Mouse (Mus musculus): ENCODE data around the gene Kif16b. TPM values are rescaled to one million over a fixed set of nuclear protein-coding genes. Genes with fewer than 3 reads are reported as not detected.

Kif16b gene
- polyA plus RNA-seq, 1 experiment from 2014 or later = 6.4 TPM

DNA sequence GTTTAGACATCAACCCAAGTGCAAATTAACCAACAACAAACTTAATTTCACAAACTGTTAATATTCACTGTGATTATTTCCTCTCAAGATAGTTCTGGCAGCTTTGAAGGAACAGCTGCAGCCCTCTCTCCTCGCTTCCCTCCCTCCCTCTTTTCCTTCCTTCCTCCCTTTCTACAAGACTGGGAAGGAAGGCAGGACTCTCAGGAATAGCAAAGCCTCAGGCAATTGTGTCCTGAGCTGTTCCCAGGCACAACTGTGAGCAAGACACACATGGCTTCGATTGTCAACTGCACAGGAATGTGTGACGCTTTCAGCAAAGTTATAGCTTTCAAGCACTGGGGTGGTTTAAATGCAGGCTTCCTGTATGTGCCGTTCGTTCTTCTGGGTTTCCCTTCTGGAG, 286.8 kb downstream of the Kif16b start:
- Histone ChIP-seq H3K9ac (replicated peaks; ENCODE audit: low read depth) (no peak overlapping the region), H3K27me3 (replicated peaks; ENCODE audit: insufficient read depth, low read length) (no peaks in the 10 kb centered on the region), H3K36me3 (ENCODE audit: insufficient read depth, low read length) (no peaks in the 10 kb centered on the region), H3K9me3 (ENCODE audit: low read length) (no peaks in the 10 kb centered on the region), H3K27ac (ENCODE audit: low read length) (no peak overlapping the region), H3K4me1 (ENCODE audit: insufficient read depth, low read depth, low read length) (no peaks in the 10 kb centered on the region), H3K4me3 (ENCODE audit: low read depth, low read length) (no peak overlapping the region), H3K4me2 (replicated peaks; ENCODE audit: low read depth, low read length) (no peak overlapping the region)
- no peak for DNase-seq (ENCODE audit: low spot score)
- WGBS = 57% methylated on average over 5 of the region's 5 CpGs
- no peak for TF ChIP-seq EP300 (IDR thresholded peaks at IDR 0.05)
- TF ChIP-seq CTCF (IDR thresholded peaks at IDR 0.05) = no peak
- no peak for ATAC-seq

DNA sequence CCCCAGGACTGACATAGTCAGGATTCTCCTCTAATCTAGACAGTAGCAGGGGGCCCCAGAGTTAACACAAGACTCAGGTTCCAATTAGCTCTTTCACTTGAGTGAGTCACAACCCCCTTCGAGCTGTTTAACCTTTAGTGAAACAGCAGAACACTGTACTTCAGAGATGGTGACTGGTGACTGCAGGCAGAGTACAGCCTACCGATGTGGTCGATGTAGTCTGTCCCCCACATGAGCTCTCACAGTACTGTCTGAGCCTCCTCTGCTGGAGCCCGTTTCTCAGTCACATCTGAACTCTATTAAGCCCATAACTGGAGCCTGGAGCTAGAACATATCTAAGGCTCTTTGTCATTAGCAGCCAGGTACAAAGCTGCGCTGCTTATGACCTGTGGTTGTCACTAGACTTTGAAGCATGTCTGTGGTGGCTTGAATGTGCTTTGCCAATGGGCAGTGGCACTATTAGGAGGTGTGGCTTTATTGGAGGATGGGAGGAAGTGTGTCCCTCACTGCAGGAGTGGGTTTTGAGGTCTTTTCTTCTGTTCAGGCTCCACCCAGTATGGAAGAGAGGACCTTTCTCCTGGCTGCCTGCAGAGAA, 288.9 kb downstream of the Kif16b start:
- DNase-seq (ENCODE audit: low spot score) (no peak), ATAC-seq (no peak)
- Histone ChIP-seq H3K9me3 (ENCODE audit: low read length) (no peaks in the 10 kb centered on the region), H3K27me3 (replicated peaks; ENCODE audit: insufficient read depth, low read length) (no peaks in the 10 kb centered on the region), H3K9ac (replicated peaks; ENCODE audit: low read depth) (no peak overlapping the region), H3K27ac (ENCODE audit: low read length) (no peak overlapping the region), H3K4me1 (ENCODE audit: insufficient read depth, low read depth, low read length) (no peaks in the 10 kb centered on the region), H3K4me2 (replicated peaks; ENCODE audit: low read depth, low read length) (no peak overlapping the region), H3K4me3 (ENCODE audit: low read depth, low read length) (no peak overlapping the region), H3K36me3 (ENCODE audit: insufficient read depth, low read length) (no peaks in the 10 kb centered on the region)
- no peak for TF ChIP-seq CTCF (IDR thresholded peaks at IDR 0.05)
- no peak for TF ChIP-seq EP300 (IDR thresholded peaks at IDR 0.05)
- WGBS = 87% methylated on average over 5 of the region's 5 CpGs

- Histone ChIP-seq H3K27ac (ENCODE audit: low read length) (no peak overlapping the region), H3K9ac (replicated peaks; ENCODE audit: low read depth) (no peak overlapping the region), H3K4me3 (ENCODE audit: low read depth, low read length) (no peak overlapping the region), H3K4me1 (ENCODE audit: insufficient read depth, low read depth, low read length) (no peaks in the 10 kb centered on the region), H3K4me2 (replicated peaks; ENCODE audit: low read depth, low read length) (no peak overlapping the region), H3K27me3 (replicated peaks; ENCODE audit: insufficient read depth, low read length) (no peaks in the 10 kb centered on the region), H3K9me3 (ENCODE audit: low read length) (no peaks in the 10 kb centered on the region), H3K36me3 (ENCODE audit: insufficient read depth, low read length) (no peaks in the 10 kb centered on the region)
- 78% methylated on average over 6 of the region's 6 CpGs for WGBS
- peak; percentile 51 for DNase-seq (ENCODE audit: low spot score)
- TF ChIP-seq EP300 (IDR thresholded peaks at IDR 0.05) (no peak), CTCF (IDR thresholded peaks at IDR 0.05) (peak; percentile 63)
- no peak for ATAC-seq
Measured at GRCm38 (mm10) chr2:142611113-142611512, 290.2 kb downstream of the Kif16b start.

DNA sequence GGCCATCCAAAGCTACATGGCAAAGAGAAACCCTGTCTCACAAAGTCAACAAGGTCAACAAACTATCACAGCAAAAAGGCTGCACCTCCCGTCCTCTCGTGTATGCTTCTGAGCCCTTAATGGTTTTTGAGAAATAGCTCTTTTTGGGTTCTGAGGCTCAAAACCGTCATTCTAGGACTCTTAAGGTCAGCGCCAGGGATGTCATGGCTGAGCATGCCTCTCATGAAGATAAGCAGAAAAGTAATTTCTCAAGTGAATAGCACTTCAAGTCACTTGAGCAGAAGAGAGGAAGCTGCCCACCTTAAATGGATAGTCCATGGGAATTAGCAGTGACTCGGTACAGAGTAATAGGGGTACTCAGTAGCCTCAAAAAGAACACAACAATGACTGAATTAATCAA, 291.1 kb downstream of the Kif16b start:
- Histone ChIP-seq H3K27ac (ENCODE audit: low read length) (no peak overlapping the region), H3K9me3 (ENCODE audit: low read length) (no peaks in the 10 kb centered on the region), H3K36me3 (ENCODE audit: insufficient read depth, low read length) (no peaks in the 10 kb centered on the region), H3K4me1 (ENCODE audit: insufficient read depth, low read depth, low read length) (no peaks in the 10 kb centered on the region), H3K4me2 (replicated peaks; ENCODE audit: low read depth, low read length) (no peak overlapping the region), H3K4me3 (ENCODE audit: low read depth, low read length) (no peak overlapping the region), H3K27me3 (replicated peaks; ENCODE audit: insufficient read depth, low read length) (no peaks in the 10 kb centered on the region), H3K9ac (replicated peaks; ENCODE audit: low read depth) (no peak overlapping the region)
- DNase-seq (ENCODE audit: low spot score) = no peak
- TF ChIP-seq CTCF (IDR thresholded peaks at IDR 0.05) (no peak), EP300 (IDR thresholded peaks at IDR 0.05) (no peak)
- ATAC-seq = no peak
- WGBS = 60% methylated on average over 5 of the region's 5 CpGs

GRCm38 (mm10) chr2:142608778-142609177, 292.6 kb downstream of the Kif16b start:
- no peak for DNase-seq (ENCODE audit: low spot score)
- Histone ChIP-seq H3K27me3 (replicated peaks; ENCODE audit: insufficient read depth, low read length) (no peaks in the 10 kb centered on the region), H3K4me3 (ENCODE audit: low read depth, low read length) (no peak overlapping the region), H3K4me2 (replicated peaks; ENCODE audit: low read depth, low read length) (no peak overlapping the region), H3K9ac (replicated peaks; ENCODE audit: low read depth) (no peak overlapping the region), H3K9me3 (ENCODE audit: low read length) (no peaks in the 10 kb centered on the region), H3K27ac (ENCODE audit: low read length) (no peak overlapping the region), H3K4me1 (ENCODE audit: insufficient read depth, low read depth, low read length) (no peaks in the 10 kb centered on the region), H3K36me3 (ENCODE audit: insufficient read depth, low read length) (no peaks in the 10 kb centered on the region)
- TF ChIP-seq CTCF (IDR thresholded peaks at IDR 0.05) (no peak), EP300 (IDR thresholded peaks at IDR 0.05) (no peak)
- WGBS = 86% methylated on average over 17 of the region's 17 CpGs
- no peak for ATAC-seq

DNA sequence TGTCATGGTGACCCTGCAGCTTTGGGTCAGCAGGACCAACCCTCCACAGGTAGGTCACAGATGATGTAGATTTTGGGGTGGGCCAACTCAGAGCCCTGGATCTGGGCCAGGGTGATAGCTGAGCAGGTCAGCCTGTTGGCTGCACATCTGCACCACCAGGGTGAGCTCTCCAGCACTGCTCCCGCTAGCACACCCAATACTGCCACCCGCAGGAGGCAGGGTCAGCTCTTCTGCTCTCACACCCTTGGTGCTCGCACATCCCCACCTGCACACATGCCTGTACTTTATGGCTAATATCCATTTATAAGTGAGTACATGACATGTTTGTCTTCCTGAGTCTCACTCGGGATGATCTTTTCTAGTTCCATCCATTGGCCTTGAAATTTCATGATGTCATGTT, 296.6 kb downstream of the Kif16b start:
- Histone ChIP-seq H3K4me1 (ENCODE audit: insufficient read depth, low read depth, low read length) (no peaks in the 10 kb centered on the region), H3K9ac (replicated peaks; ENCODE audit: low read depth) (no peak overlapping the region), H3K4me3 (ENCODE audit: low read depth, low read length) (no peak overlapping the region), H3K27ac (ENCODE audit: low read length) (no peak overlapping the region), H3K4me2 (replicated peaks; ENCODE audit: low read depth, low read length) (no peak overlapping the region), H3K9me3 (ENCODE audit: low read length) (no peaks in the 10 kb centered on the region), H3K27me3 (replicated peaks; ENCODE audit: insufficient read depth, low read length) (no peaks in the 10 kb centered on the region), H3K36me3 (ENCODE audit: insufficient read depth, low read length) (no peaks in the 10 kb centered on the region)
- WGBS = 68% methylated on average over 4 of the region's 4 CpGs
- TF ChIP-seq EP300 (IDR thresholded peaks at IDR 0.05) (no peak), CTCF (IDR thresholded peaks at IDR 0.05) (peak; percentile 45)
- DNase-seq (ENCODE audit: low spot score) (no peak), ATAC-seq (no peak)

DNA sequence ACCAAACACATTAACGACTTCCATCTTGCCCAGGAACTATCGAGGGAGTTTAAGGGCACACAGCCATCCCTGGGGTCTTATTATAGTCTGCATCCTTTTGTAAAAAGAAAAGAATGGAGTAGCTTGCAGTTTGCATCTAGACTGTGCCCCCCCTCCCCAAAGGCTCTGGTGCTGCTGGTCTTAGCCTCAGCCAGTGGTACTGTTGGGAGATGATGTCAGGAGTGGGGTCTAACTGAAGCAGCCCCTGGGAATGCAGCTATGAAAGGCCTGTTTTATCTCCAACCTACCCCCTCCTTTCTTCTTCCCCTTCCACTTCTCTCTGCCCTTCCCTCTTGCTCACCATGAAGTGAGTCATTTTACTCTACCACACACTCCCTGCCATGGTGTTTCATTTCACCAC, 298.1 kb downstream of the Kif16b start:
- no peak overlapping the region for H3K4me3 ChIP-seq (ENCODE audit: low read depth, low read length)
- no peaks in the 10 kb centered on the region for H3K4me1 ChIP-seq (ENCODE audit: insufficient read depth, low read depth, low read length)
- no peaks in the 10 kb centered on the region for H3K27me3 ChIP-seq (replicated peaks; ENCODE audit: insufficient read depth, low read length)
- H3K4me2 ChIP-seq (replicated peaks; ENCODE audit: low read depth, low read length) = no peak overlapping the region
- no peaks in the 10 kb centered on the region for H3K36me3 ChIP-seq (ENCODE audit: insufficient read depth, low read length)
- H3K9ac ChIP-seq (replicated peaks; ENCODE audit: low read depth) = no peak overlapping the region
- WGBS = 47% methylated on average over 2 of the region's 2 CpGs
- H3K27ac ChIP-seq (ENCODE audit: low read length) = no peak overlapping the region
- TF ChIP-seq CTCF (IDR thresholded peaks at IDR 0.05) = no peak
- TF ChIP-seq EP300 (IDR thresholded peaks at IDR 0.05) = no peak
- ATAC-seq = no peak
- no peak for DNase-seq (ENCODE audit: low spot score)
- no peaks in the 10 kb centered on the region for H3K9me3 ChIP-seq (ENCODE audit: low read length)

All from lung, postnatal 0 days (tissue).